Mouse (Mus musculus) erythroblast, embryonic 14.5 days (primary cell): ENCODE measurements around the gene Mxd3.

Source experiments
- GATA1 ChIP-seq: IDR thresholded peaks from 2 replicates; pipeline ENCODE4 v1.6.1; 2012; ENCODE audit warnings: low read length, inconsistent platforms, mixed read lengths
- TAL1 ChIP-seq: IDR thresholded peaks from 3 replicates; pipeline ENCODE4 v1.6.1; 2012; ENCODE audit warnings: low read length, inconsistent platforms, mixed read lengths

GRCm38 (mm10) chr13:55346745-55347144 lies 17.1 kb upstream of the Mxd3 start:
- TF ChIP-seq GATA1 (no peak), TAL1 (no peak)
